Mouse (Mus musculus): ENCODE measurements around the gene Vill. TPM values are rescaled to one million over a fixed set of nuclear protein-coding genes. Genes with fewer than 3 reads are reported as not detected.

Gene Vill
- 1.4 TPM for total RNA-seq (2023)

DNA sequence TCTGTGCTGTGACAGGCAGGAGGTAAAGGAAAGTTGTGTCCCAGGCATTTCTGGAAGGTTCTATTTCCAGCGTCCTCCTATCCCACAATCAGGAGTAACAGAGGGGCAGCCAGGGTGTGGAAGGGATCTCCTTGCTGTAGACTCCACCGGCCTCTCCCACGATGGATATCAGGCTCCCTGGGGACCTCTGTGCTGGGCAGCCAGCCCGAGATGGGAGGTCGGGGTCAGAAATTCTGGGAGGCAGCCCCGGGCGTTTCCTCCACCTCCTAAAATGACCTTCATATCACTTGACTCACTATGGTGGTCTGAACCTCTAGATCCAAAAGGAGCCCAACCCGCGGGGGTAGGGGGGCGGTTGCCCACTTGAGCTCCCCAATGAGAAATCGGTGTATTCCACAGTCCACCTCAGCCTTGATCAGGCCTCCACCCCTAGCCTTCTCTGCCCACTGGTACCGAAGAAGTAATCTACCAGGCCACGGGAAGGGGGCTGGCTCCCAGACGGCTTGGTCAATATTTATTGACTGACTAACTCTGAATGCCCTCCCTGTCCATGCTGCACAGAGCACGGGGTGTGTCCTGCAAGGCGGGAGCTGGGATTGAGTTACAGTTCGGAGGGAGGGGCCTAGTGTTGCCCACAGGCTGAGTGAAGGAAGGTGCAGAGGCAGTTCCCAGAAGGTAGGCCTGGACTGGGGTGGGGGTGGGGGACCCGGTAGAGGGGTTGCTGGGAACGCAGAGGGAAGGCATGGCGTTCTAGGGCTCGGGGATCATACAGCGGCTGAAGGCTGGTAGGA, at the start of gene Vill:
Gene Vill, plus strand, starts transcription at position 625 of the 791 bp plus-strand sequence.

DNA sequence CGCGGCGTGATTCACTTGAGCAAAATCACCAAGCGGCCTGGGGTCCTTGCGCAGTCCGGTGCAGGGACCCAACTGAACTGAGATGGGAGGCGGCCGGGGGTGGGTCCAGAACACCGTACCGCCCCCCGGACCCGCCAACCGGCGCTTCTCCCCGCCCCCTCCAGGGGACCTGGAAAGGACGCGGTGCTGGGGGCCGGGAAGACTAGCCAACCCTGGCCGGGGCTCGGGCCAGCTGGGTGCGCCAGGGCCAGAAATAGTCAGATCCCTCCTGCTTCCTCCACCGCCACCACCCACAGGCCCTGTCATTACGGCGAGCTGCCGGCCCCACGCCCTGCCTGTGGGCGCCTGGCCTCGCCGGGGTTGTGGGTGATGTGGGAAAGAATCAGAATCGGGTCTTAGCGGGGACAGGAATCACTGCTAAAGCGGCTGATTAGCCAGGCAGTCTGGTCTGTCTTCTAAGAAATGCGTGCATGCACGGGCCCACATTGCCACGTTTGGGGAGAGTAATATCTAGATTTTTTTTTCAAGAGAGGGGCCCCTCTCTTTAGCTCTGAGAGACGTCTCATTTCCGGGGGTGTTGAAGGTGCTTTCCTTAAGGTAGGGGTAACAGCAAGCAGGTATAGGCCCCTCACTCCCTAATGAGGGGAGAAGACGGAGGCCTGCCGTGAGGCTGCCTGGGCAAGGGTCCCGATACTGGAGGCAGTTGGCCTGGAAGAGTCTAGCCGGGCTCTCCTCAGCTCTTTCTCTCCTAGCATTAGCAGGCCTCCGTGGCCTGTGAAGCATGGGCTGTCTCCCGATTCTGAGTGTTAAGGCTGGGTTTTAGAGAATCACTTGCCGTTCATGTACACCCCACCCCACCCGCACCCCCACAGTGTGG, 41.1 kb downstream of the Vill start, which contains the start of gene Plcd1:
Gene Plcd1, minus strand, starts transcription at position 84 of the 877 bp plus-strand sequence.

GRCm38 (mm10) chr9:119101992-119102782, 49.6 kb downstream of the Vill start, which contains the start of gene Dlec1:
Gene Dlec1, plus strand, starts transcription at chr9:119102478.

Other genes with a start within 250 kb of the Vill start
- 0.77 TPM for gene Ctdspl, start 126.3 kb upstream of the Vill start, total RNA-seq (2023)
- 1.2 TPM for gene Plcd1, start 40.7 kb downstream of the Vill start, total RNA-seq (2023)
- gene Dlec1, start 49.7 kb downstream of the Vill start, total RNA-seq (2023), result not detected
- 0.47 TPM for gene Acaa1b, start 104.3 kb downstream of the Vill start, total RNA-seq (2023)
- not detected for gene Gm47289, start 106.4 kb downstream of the Vill start, total RNA-seq (2023)
- gene Slc22a13, start 156.3 kb downstream of the Vill start, total RNA-seq (2023), result not detected